Mouse (Mus musculus) heart, adult 2 months (tissue): Measurements from ENCODE around the gene Ephb2. TPM values are rescaled to one million over a fixed set of nuclear protein-coding genes. Genes with fewer than 3 reads are reported as not detected.

ENCODE experiments used
- DNase-seq, 2 experiments: peaks; one replicate each; pipeline ENCODE4 v3.0.0; 2021
- H3K27ac ChIP-seq: fragments of 200-600 bp; 2 replicates; pipeline ENCODE4 v1.8.1; 2022
- H3K27me3 ChIP-seq: fragments of 200-500 bp; 2 replicates; pipeline ENCODE4 v1.6.1; 2012; ENCODE audit warnings: mild to moderate bottlenecking, low read length, inconsistent platforms, mixed read lengths; ENCODE audit not compliant: control insufficient read depth, insufficient read depth
- H3K36me3 ChIP-seq: fragments of 200-500 bp; 2 replicates; pipeline ENCODE4 v1.6.1; 2012; ENCODE audit warnings: low read length, inconsistent platforms; ENCODE audit not compliant: control insufficient read depth, insufficient read depth
- H3K4me1 ChIP-seq: fragments of 200-500 bp; 2 replicates; pipeline ENCODE4 v1.6.1; 2011; ENCODE audit warnings: low read length; ENCODE audit not compliant: control insufficient read depth, insufficient read depth
- H3K4me3 ChIP-seq: fragments of 200-600 bp; 2 replicates; pipeline ENCODE4 v1.8.1; 2022
- H3K79me2 ChIP-seq: fragments of 200-500 bp; replicated peaks from 2 replicates; pipeline ENCODE4 v1.6.1; 2012; ENCODE audit warnings: mild to moderate bottlenecking, inconsistent platforms, low read length, moderate library complexity, mixed read lengths; ENCODE audit not compliant: control insufficient read depth, insufficient read depth
- H3K9ac ChIP-seq: fragments of 200-500 bp; 2 replicates; pipeline ENCODE4 v1.6.1; 2012; ENCODE audit warnings: low read depth, mild to moderate bottlenecking, control low read depth, inconsistent platforms, low read length, mixed read lengths
- CTCF ChIP-seq: fragments of 200-600 bp; IDR thresholded peaks from 2 replicates; pipeline ENCODE4 v1.8.1; 2022; ENCODE audit warnings: antibody characterized with exemption, mild to moderate bottlenecking, moderate library complexity
- EP300 ChIP-seq: fragments of 200-500 bp; IDR thresholded peaks from 2 replicates; pipeline ENCODE4 v1.6.1; 2011; ENCODE audit warnings: low read depth, low read length, control low read depth; ENCODE audit not compliant: insufficient read depth
- POLR2A ChIP-seq: fragments of 200-500 bp; IDR thresholded peaks from 2 replicates; pipeline ENCODE4 v1.6.1; 2011; ENCODE audit warnings: mild to moderate bottlenecking, low read depth, low read length, control low read depth; ENCODE audit not compliant: insufficient read depth
- WGBS: fragments of 180-500 bp; shearing (Covaris S2); methylation state at CpG from one replicate; pipeline ENCODE4 v1.1.7; 2018; 5-methylcytosine and 5-hydroxymethylcytosine counted together
- intact Hi-C: fragments of 180-260 bp; cut with DNase I; formaldehyde crosslinking; loops from one replicate; pipeline ENCODE4 v1.15.1; 2025
- polyA plus RNA-seq: library from polyadenylated mRNA; depleted of rRNA; stranded (reverse); fragments of >200 nt; gene quantifications from 2 replicates; pipeline ENCODE4 v1.2.3, GENCODE M21; 2012
- total RNA-seq, 2 experiments: library from RNA; stranded (reverse); gene quantifications; 2 replicates each; pipeline ENCODE4 v1.2.3; 2021

Ephb2 gene
- total and polyA plus RNA-seq, 3 experiments = 0.73 to 0.96 (median 0.77) TPM

GRCm38 (mm10) chr4:136675439-136675838, 160.3 kb downstream of the Ephb2 start:
- Histone ChIP-seq H3K27ac (no peak overlapping the region), H3K79me2 (no peaks in the 10 kb centered on the region), H3K4me1 (no peaks in the 10 kb centered on the region), H3K27me3 (no peaks in the 10 kb centered on the region), H3K4me3 (no peak overlapping the region), H3K9ac (no peak overlapping the region), H3K36me3 (no peaks in the 10 kb centered on the region)
- DNase-seq = no peak
- TF ChIP-seq CTCF = no peak
- TF ChIP-seq EP300 = no peak
- TF ChIP-seq POLR2A = no peak
- WGBS = 93% methylated on average over 9 of the region's 9 CpGs
- intact Hi-C loops = no loop called here

- H3K4me1 ChIP-seq = no peaks in the 10 kb centered on the region
- WGBS = 84% methylated on average over 19 of the region's 19 CpGs
- no peak overlapping the region for H3K9ac ChIP-seq
- H3K36me3 ChIP-seq = no peaks in the 10 kb centered on the region
- intact Hi-C loops = no loop called here
- no peak overlapping the region for H3K27ac ChIP-seq
- no peak overlapping the region for H3K4me3 ChIP-seq
- TF ChIP-seq CTCF (no peak), EP300 (no peak), POLR2A (no peak)
- H3K27me3 ChIP-seq = no peaks in the 10 kb centered on the region; the same call in 1 of the 2 replicates
- no peak for DNase-seq
- H3K79me2 ChIP-seq = no peaks in the 10 kb centered on the region
Observed at GRCm38 (mm10) chr4:136672335-136673090, 163.3 kb downstream of the Ephb2 start.

GRCm38 (mm10) chr4:136667757-136668156, 168.0 kb downstream of the Ephb2 start:
- intact Hi-C loops = no loop called here
- TF ChIP-seq CTCF = peak; percentile 43
- no peak for TF ChIP-seq POLR2A
- TF ChIP-seq EP300 = no peak
- Histone ChIP-seq H3K79me2 (no peaks in the 10 kb centered on the region), H3K4me1 (no peaks in the 10 kb centered on the region), H3K4me3 (no peak overlapping the region), H3K27me3 (no peaks in the 10 kb centered on the region; the same call in 1 of the 2 replicates), H3K9ac (no peak overlapping the region), H3K27ac (no peak overlapping the region), H3K36me3 (no peaks in the 10 kb centered on the region)
- WGBS = 44% methylated on average over 10 of the region's 10 CpGs
- no peak for DNase-seq

- no peak overlapping the region for H3K4me3 ChIP-seq
- TF ChIP-seq CTCF (peak; percentile 53), EP300 (no peak)
- H3K9ac ChIP-seq = no peak overlapping the region
- no peaks in the 10 kb centered on the region; the same call in 1 of the 2 replicates for H3K27me3 ChIP-seq
- no peaks in the 10 kb centered on the region for H3K4me1 ChIP-seq
- no peaks in the 10 kb centered on the region for H3K79me2 ChIP-seq
- H3K36me3 ChIP-seq = no peaks in the 10 kb centered on the region
- DNase-seq = no peak
- 57% methylated on average over 4 of the region's 4 CpGs for WGBS
- H3K27ac ChIP-seq = no peak overlapping the region
- intact Hi-C loops = no loop called here
Observed at GRCm38 (mm10) chr4:136666002-136666401, 169.8 kb downstream of the Ephb2 start.

DNA sequence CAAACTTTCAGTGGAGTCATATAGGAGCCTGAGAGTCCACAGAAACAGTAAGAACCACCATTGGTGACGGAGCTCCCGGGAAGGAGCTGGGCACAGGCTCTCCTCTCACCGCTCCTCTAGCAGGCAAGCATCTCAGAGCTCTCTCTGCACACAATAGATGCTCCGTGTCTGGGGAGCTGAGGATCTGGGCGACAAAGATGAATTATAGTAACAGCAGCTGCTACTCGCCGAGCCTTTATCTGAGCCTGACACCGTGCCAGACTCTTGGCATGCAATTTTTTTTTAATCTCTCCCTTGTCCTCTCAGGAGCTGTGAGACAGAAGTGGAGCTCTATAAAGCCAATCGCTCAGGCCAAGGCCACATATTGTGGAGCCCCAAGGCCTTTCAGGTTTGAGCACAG, 170.7 kb downstream of the Ephb2 start:
- Histone ChIP-seq H3K27me3 (no peaks in the 10 kb centered on the region; the same call in 1 of the 2 replicates), H3K36me3 (no peaks in the 10 kb centered on the region), H3K4me3 (no peak overlapping the region), H3K4me1 (no peaks in the 10 kb centered on the region), H3K27ac (no peak overlapping the region), H3K9ac (no peak overlapping the region), H3K79me2 (no peaks in the 10 kb centered on the region)
- 53% methylated on average over 9 of the region's 9 CpGs for WGBS
- no peak for DNase-seq
- TF ChIP-seq EP300 = no peak
- TF ChIP-seq POLR2A = no peak
- no peak for TF ChIP-seq CTCF
- intact Hi-C loops = no loop called here

DNA sequence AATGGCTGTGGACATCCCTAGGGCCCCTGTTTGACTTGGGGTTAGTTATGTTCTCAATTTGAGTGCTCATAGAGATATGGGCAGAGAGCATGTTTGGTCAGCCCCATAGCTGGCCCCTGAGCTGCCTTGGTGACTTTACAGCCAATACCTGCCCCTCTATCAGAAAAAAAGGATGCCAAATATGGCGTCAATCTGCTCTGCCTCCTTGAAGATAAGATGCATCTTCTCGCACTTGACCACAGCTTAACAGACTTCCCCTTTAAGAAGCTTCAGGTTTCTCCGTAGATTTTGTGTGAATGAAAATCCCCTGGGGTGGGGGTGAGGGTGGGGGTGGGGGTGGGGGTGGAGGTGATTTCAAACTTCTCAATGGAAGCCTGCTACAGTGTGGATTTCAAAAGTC, 177.9 kb downstream of the Ephb2 start:
- H3K9ac ChIP-seq = no peak overlapping the region
- TF ChIP-seq CTCF = no peak
- TF ChIP-seq POLR2A = no peak
- TF ChIP-seq EP300 = no peak
- intact Hi-C loops = no loop called here
- no peaks in the 10 kb centered on the region for H3K4me1 ChIP-seq
- H3K27me3 ChIP-seq = no peaks in the 10 kb centered on the region
- H3K4me3 ChIP-seq = no peak overlapping the region
- H3K27ac ChIP-seq = no peak overlapping the region
- H3K79me2 ChIP-seq = no peaks in the 10 kb centered on the region
- no peak for DNase-seq
- 66% methylated on average over 3 of the region's 3 CpGs for WGBS
- no peaks in the 10 kb centered on the region for H3K36me3 ChIP-seq
